Mouse (Mus musculus): ENCODE data around the gene Tk2.

- TF ChIP-seq CTCF (IDR thresholded peaks at IDR 0.05; ENCODE audit: low read depth, low read length): no peak
- no peak for TF ChIP-seq POLR2A (IDR thresholded peaks at IDR 0.05; ENCODE audit: extremely low read depth, insufficient read depth, low read length)
These were observed 60.7 kb downstream of the Tk2 start for GRCm38 (mm10) chr8:104187622-104188021.
